In genomic region chr1:153898989-153899730, GRCm38 (mm10) we compare ENCODE assay signal across 9 mouse cellular contexts. TPM values are rescaled to one million over a fixed set of nuclear protein-coding genes. Genes with fewer than 3 reads are reported as not detected.
DNase-seq lines count a peak whose midpoint lies in the region; ATAC-seq and TF ChIP-seq lines count a peak whose summit lies in the region.
"Had no signal": no experiment of that assay in that cellular context is flagged by ENCODE, and none has a peak within 500 bp of the region (broad histone marks: within the 10 kb centered on the region; RNA-seq: fewer than 3 reads in every experiment).

No protein-coding gene starts in this region.

- WGBS in forebrain, embryonic 11.5 days = 20% methylated on average over 22 of the region's 22 CpGs
- 20% methylated on average over 22 of the region's 22 CpGs for WGBS in liver, embryonic 12.5 days (ENCODE audit: insufficient replicate concordance)

- DNase-seq in heart, adult 11 months = peak; percentile 87
- no peak for DNase-seq in heart, adult 8-10 months (ENCODE audit: low spot score)
- peak; percentile 57 for DNase-seq in forebrain, embryonic 11.5 days (ENCODE audit: low spot score)
- DNase-seq in left cerebral cortex, postnatal 10 days (ENCODE audit: extremely low spot score in 1 of 2, low spot score in 2 of 2) = no peak
- no peak for DNase-seq in gastrocnemius, adult 8-10 months (ENCODE audit: low spot score in 2 of 2)
- DNase-seq in retina, postnatal 1 day = no peak

- peak overlapping the region; percentile 66 for H3K4me2 ChIP-seq in forebrain, embryonic 11.5 days (ENCODE audit: low read depth, low read length, severe bottlenecking)
- peak overlapping the region; percentile 79 for H3K4me2 ChIP-seq in liver, embryonic 12.5 days

- peak overlapping the region; percentile 79 for H3K9ac ChIP-seq in forebrain, embryonic 11.5 days (ENCODE audit: low read length)
- H3K9ac ChIP-seq in liver, embryonic 12.5 days = peak overlapping the region; percentile 92

- H3K4me3 ChIP-seq in E14TG2a.4 (replicated peaks; ENCODE audit: low read length) = peak overlapping the region; percentile 91
- peak overlapping the region; percentile 59 for H3K4me3 ChIP-seq in forebrain, embryonic 11.5 days (ENCODE audit: low read depth, low read length)
- peak overlapping the region; percentile 82 for H3K4me3 ChIP-seq in liver, embryonic 12.5 days

- peak overlapping the region; percentile 95 for H3K27ac ChIP-seq in forebrain, embryonic 11.5 days (ENCODE audit: low read depth, low read length)
- H3K27ac ChIP-seq in liver, embryonic 12.5 days = peak overlapping the region; percentile 99

- H3K36me3 ChIP-seq in E14TG2a.4 (ENCODE audit: insufficient read depth, low read length) = peaks cover 19% of the 10 kb centered on the region
- peaks cover 7% of the 10 kb centered on the region; the same call in 1 of the 2 replicates for H3K36me3 ChIP-seq in forebrain, embryonic 11.5 days (ENCODE audit: control insufficient read depth, insufficient read depth, low read length)
- H3K36me3 ChIP-seq in liver, embryonic 12.5 days = peaks cover 17% of the 10 kb centered on the region

- intact Hi-C loops in left cerebral cortex, postnatal 10 days (cut with DNase I) = loop anchor here (5.0 kb wide), 1 partner anchor 828 kb away; no protein-coding TSS in a partner anchor

- TF ChIP-seq CTCF in E14TG2a.4 (conservative IDR thresholded peaks at IDR 0.05; ENCODE audit: low read length) = no peak

- ATAC-seq in forebrain, embryonic 11.5 days (replicated peaks; ENCODE audit: low FRiP score) = peak; percentile 53
- no peak for ATAC-seq in liver, embryonic 12.5 days

- no peaks in the 10 kb centered on the region for H3K9me3 ChIP-seq in E14TG2a.4 (ENCODE audit: low read length)
- H3K9me3 ChIP-seq in forebrain, embryonic 11.5 days (ENCODE audit: control insufficient read depth, low read length) = no peaks in the 10 kb centered on the region
- H3K9me3 ChIP-seq in liver, embryonic 12.5 days (replicated peaks) = no peaks in the 10 kb centered on the region

- no peaks in the 10 kb centered on the region for H3K27me3 ChIP-seq in E14TG2a.4 (ENCODE audit: insufficient read depth, low read length)
- H3K27me3 ChIP-seq in forebrain, embryonic 11.5 days (ENCODE audit: control insufficient read depth, insufficient read depth, low read length) = no peaks in the 10 kb centered on the region
- H3K27me3 ChIP-seq in liver, embryonic 12.5 days (replicated peaks) = 0 out of 2 replicates have a peak, but pooled peaks cover 4% of the 10 kb centered on the region

- peaks cover 68% of the 10 kb centered on the region for H3K4me1 ChIP-seq in E14TG2a.4 (replicated peaks; ENCODE audit: low read depth, low read length)
- peaks cover 13% of the 10 kb centered on the region; the same call in 1 of the 2 replicates for H3K4me1 ChIP-seq in forebrain, embryonic 11.5 days (replicated peaks; ENCODE audit: control insufficient read depth, insufficient read depth, low read length)
- H3K4me1 ChIP-seq in liver, embryonic 12.5 days = peaks cover 52% of the 10 kb centered on the region

RNA-seq across cellular contexts. Expression of gene Glul, which starts 0.6 kb away (rescaled TPM):
- 100 to 1,000 TPM; 505 to 758 (median 680) TPM for total RNA-seq in heart, adult 8-10 months (2022)
- polyA plus RNA-seq in forebrain, embryonic 11.5 days (2014; fragmentation: Nextera tagmentation; extraction: Ambion mirVana) = 114 TPM in 2 replicates
- polyA plus RNA-seq in liver, embryonic 12.5 days (2016; fragmentation: Nextera tagmentation; extraction: Ambion mirVana) = 100 and 107 TPM in 2 replicates
- total RNA-seq in left cerebral cortex, postnatal 10 days (2021) = 1,000 to 10,000 TPM in 1 of 2 experiments, 100 to 1,000 TPM in 1; 850 to 1,099 TPM
- 100 to 1,000 TPM; 294 to 919 (median 442) TPM for total RNA-seq in gastrocnemius, adult 8-10 months (2022)

RNA-seq across cellular contexts. Expression of gene Teddm2, which starts 0.9 kb away (rescaled TPM):
- total RNA-seq in heart, adult 8-10 months (2022) = 1 to 10 TPM in 2 of 4 experiments, under 1 TPM in 2; 0.78 to 1.1 (median 0.91) TPM
- 0.40 and 0.45 TPM in 2 replicates for polyA plus RNA-seq in forebrain, embryonic 11.5 days (2014; fragmentation: Nextera tagmentation; extraction: Ambion mirVana)
- polyA plus RNA-seq in liver, embryonic 12.5 days (2016; fragmentation: Nextera tagmentation; extraction: Ambion mirVana) = 0.36 and 0.44 TPM in 2 replicates
- 1 to 10 TPM; 1.8 to 2.6 TPM for total RNA-seq in left cerebral cortex, postnatal 10 days (2021)
- total RNA-seq in gastrocnemius, adult 8-10 months (2022) = 1 to 10 TPM; 1.7 to 2.9 (median 2.4) TPM

RNA-seq across cellular contexts. Expression of gene Teddm1a, which starts 7.6 kb away (rescaled TPM):
- not detected for total RNA-seq in heart, adult 8-10 months (2022)
- not detected in 2 replicates for polyA plus RNA-seq in forebrain, embryonic 11.5 days (2014; fragmentation: Nextera tagmentation; extraction: Ambion mirVana)
- polyA plus RNA-seq in liver, embryonic 12.5 days (2016; fragmentation: Nextera tagmentation; extraction: Ambion mirVana) = not detected in 2 replicates
- total RNA-seq in left cerebral cortex, postnatal 10 days (2021) = not detected
- not detected for total RNA-seq in gastrocnemius, adult 8-10 months (2022)
- total RNA-seq: hematopoietic stem cell, adult 5-6 weeks had no signal

RNA-seq across cellular contexts. Expression of gene Teddm1b, which starts 25.0 kb away (rescaled TPM):
- not detected for total RNA-seq in heart, adult 8-10 months (2022)
- 0.40 and 0.56 TPM in 2 replicates for polyA plus RNA-seq in forebrain, embryonic 11.5 days (2014; fragmentation: Nextera tagmentation; extraction: Ambion mirVana)
- polyA plus RNA-seq in liver, embryonic 12.5 days (2016; fragmentation: Nextera tagmentation; extraction: Ambion mirVana) = 0.25 and 0.26 TPM in 2 replicates
- total RNA-seq in left cerebral cortex, postnatal 10 days (2021) = not detected
- not detected for total RNA-seq in gastrocnemius, adult 8-10 months (2022)
- total RNA-seq: hematopoietic stem cell, adult 5-6 weeks had no signal

RNA-seq across cellular contexts. Expression of gene Rgsl1, which starts 55.2 kb away (rescaled TPM):
- total RNA-seq in heart, adult 8-10 months (2022) = not detected
- not detected in 2 replicates for polyA plus RNA-seq in forebrain, embryonic 11.5 days (2014; fragmentation: Nextera tagmentation; extraction: Ambion mirVana)
- polyA plus RNA-seq in liver, embryonic 12.5 days (2016; fragmentation: Nextera tagmentation; extraction: Ambion mirVana) = 0.04 TPM in 1 of 2 replicates, not detected in the other
- total RNA-seq in left cerebral cortex, postnatal 10 days (2021) = 1 to 10 TPM in 1 of 2 experiments, under 1 TPM in 1; 0.81 to 1.1 TPM
- under 1 TPM in 1 of 4 experiments, not detected in 3; 0.09 TPM for total RNA-seq in gastrocnemius, adult 8-10 months (2022)
- total RNA-seq: hematopoietic stem cell, adult 5-6 weeks had no signal

Comparison
In these comparisons a context has a peak if more than half of its experiments do, and no peak if none do; other contexts are left out.
1. DNase-seq: peak in heart, adult 11 months (single experiment) and forebrain, embryonic 11.5 days (single experiment); none in heart, adult 8-10 months (single experiment), left cerebral cortex, postnatal 10 days (0 of 2), gastrocnemius, adult 8-10 months (0 of 2) and retina, postnatal 1 day (single experiment).
2. Peak in every context shown above with its lines, with median percentiles within 50 percentile points of each other: H3K4me3 ChIP-seq.